In the genomic region with DNA sequence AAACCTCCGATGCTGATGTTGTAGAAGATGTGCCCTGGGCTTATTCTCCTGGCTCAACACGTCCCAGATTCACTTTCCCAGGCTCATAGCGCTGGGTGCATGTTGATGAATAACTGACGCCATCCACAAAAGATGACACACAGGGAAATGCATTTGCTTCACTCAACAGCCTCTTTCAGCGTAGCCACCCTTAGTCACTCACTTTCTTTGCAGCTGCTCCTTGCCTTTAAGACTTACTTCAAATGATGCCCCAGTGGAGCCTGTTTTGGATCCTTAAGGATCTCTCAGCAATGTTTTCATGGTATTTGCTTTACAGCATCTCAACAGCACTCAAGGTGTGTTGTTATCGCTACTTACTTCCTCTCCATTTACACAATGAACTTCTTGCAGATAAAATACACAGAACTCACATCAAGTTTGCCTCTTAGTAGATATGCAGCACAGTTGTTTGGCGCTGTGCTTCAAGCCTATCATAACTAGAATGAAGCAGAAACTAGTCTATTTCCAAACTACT, we compare ENCODE assay signal across 15 mouse cellular contexts.
"Had no signal": no experiment of that assay in that cellular context is flagged by ENCODE, and none has a peak within 500 bp of the region (broad histone marks: within the 10 kb centered on the region; RNA-seq: fewer than 3 reads in every experiment).

No protein-coding gene starts in this region.

- H3K27me3 ChIP-seq: liver, embryonic 13.5 days; midbrain, embryonic 12.5 days; midbrain, embryonic 15.5 days had no signal

- H3K27ac ChIP-seq: liver, embryonic 13.5 days; macrophage; midbrain, embryonic 12.5 days; midbrain, embryonic 15.5 days; stomach, postnatal 0 days had no signal

- H3K9ac ChIP-seq: liver, embryonic 13.5 days; lung, embryonic 14.5 days; midbrain, embryonic 12.5 days; midbrain, embryonic 15.5 days had no signal

- H3K4me1 ChIP-seq: liver, embryonic 13.5 days; midbrain, embryonic 12.5 days; midbrain, embryonic 15.5 days had no signal

- H3K9me3 ChIP-seq: liver, embryonic 13.5 days; midbrain, embryonic 12.5 days; midbrain, embryonic 15.5 days had no signal

- ATAC-seq: inflammation-experienced regulatory T-cells, adult 6 months; intestine, embryonic 16.5 days; midbrain, embryonic 15.5 days had no signal

- H3K4me2 ChIP-seq: liver, embryonic 13.5 days; lung, embryonic 14.5 days; midbrain, embryonic 12.5 days; midbrain, embryonic 15.5 days had no signal

- DNase-seq: kidney, adult 18-20 months; kidney, adult 9 months; kidney, postnatal 14 days; kidney, postnatal 4 days; liver, embryonic 13.5 days; lung, embryonic 14.5 days; thymus, adult 2 months; thymus, postnatal 14 days; thymus, postnatal 4 days had no signal

- H3K4me3 ChIP-seq: liver, embryonic 13.5 days; midbrain, embryonic 12.5 days; midbrain, embryonic 15.5 days had no signal

- H3K36me3 ChIP-seq: liver, embryonic 13.5 days; midbrain, embryonic 12.5 days; midbrain, embryonic 15.5 days had no signal
